11 mouse cellular contexts compared by ENCODE assay signal in genomic region chr11:63466541-63466940, GRCm38 (mm10).
"Had no signal": no experiment of that assay in that cellular context is flagged by ENCODE, and none has a peak within 500 bp of the region (broad histone marks: within the 10 kb centered on the region; RNA-seq: fewer than 3 reads in every experiment).

No protein-coding gene starts in this region.

- DNase-seq: retina, postnatal 1 day; right cerebral cortex, adult 18-20 months; right cerebral cortex, postnatal 25 days; right cerebral cortex, postnatal 4 days; spleen, adult 18-20 months; thymus, adult 18-20 months; thymus, adult 2 months; thymus, postnatal 14 days; thymus, postnatal 25 days; thymus, postnatal 36 days; thymus, postnatal 4 days had no signal
